Mouse (Mus musculus) mouse trophoblast stem cell (cell line): ENCODE results near the gene Dmbx1.

Experiments used
- in situ Hi-C, 2 experiments: fragments of 300-500 bp; cut with MseI, MboI; formaldehyde crosslinking; loops; 2 replicates in 1 of 2; 3 replicates in 1 of 2; pipeline ENCODE4 v1.15.1; 2025

Gene Dmbx1

DNA sequence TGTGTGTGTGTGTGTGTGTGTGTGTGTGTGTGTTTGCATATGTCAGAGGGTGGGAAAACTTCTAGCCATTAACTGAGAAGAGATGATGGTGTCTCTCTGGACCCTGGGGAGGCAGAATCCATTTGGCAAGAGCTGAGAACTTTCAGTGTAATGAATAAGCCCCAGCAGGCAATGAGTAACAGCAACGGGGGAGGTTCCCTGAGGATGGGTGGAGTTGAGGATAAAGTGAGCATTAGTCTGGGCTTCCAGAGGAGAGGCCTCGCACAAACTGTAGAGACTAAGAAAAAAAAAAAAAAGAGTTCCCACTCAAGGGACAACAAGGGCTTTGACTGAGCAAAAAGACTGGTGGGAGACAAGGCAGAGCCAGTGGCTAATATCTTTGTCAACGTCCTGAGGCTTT lies 45.4 kb downstream of the Dmbx1 start:
- in situ Hi-C loops: no loop called here

DNA sequence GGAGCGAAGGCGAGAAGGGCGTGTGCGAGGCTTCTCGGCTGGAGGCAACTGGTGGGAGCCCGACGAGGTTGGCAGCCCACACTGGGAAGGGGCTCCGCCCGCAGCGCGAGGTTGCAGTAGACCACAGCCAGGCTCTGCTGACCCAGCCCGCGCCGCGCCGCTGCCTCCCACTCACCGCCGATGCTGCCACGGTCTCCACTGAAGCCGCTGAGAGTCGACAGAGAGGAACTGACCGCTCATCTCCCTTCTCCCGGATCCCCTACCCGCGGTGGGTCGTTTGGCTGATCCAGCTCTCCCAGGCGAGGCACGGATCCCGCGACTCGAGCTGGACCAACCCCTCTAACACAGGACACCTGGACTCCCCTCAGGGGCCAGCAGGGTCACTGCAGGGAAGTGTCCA lies 49.2 kb downstream of the Dmbx1 start, which contains the start of gene 6430628N08Rik:
Gene 6430628N08Rik (plus strand): TSS at position 113 of the 400 bp plus-strand sequence.
- in situ Hi-C loops: no loop called here

GRCm38 (mm10) chr4:115890066-115890465 lies 49.7 kb downstream of the Dmbx1 start:
- in situ Hi-C loops: no loop called here

GRCm38 (mm10) chr4:115886875-115887274 lies 52.9 kb downstream of the Dmbx1 start:
- in situ Hi-C loops: no loop called here

- in situ Hi-C loops: no loop called here
Measured at GRCm38 (mm10) chr4:115885846-115886245, 53.9 kb downstream of the Dmbx1 start.

- in situ Hi-C loops: no loop called here
Measured at GRCm38 (mm10) chr4:115884022-115884421, 55.7 kb downstream of the Dmbx1 start, which contains the start of gene Kncn. TSS of gene Kncn (plus strand) at chr4:115884400.

DNA sequence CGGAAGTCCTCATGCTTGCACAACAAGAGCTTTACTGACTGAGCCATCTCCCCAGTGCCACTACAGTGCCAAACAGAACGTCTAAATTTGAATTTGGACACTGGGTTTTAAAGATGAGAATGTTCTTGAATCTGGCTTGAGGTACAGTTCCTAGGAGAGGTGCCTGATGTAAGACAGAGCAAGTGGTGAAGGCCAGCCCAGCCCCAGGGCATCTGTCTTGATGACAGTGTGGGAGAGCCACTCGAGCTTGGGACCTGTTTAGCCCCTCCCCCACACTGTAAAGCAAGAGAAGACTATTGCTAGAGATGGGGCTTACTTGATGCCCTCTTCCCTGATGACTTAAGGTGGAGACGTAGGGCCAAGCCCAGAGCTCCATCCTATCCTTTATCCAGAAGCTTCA lies 57.5 kb downstream of the Dmbx1 start:
- in situ Hi-C loops: no loop called here

- in situ Hi-C loops: no loop called here
Measured at GRCm38 (mm10) chr4:115881183-115881582, 58.5 kb downstream of the Dmbx1 start.

- in situ Hi-C loops: no loop called here
Measured at GRCm38 (mm10) chr4:115878828-115879227, 60.9 kb downstream of the Dmbx1 start.

- in situ Hi-C loops: no loop called here
Measured at GRCm38 (mm10) chr4:115878216-115878678, 61.5 kb downstream of the Dmbx1 start.

DNA sequence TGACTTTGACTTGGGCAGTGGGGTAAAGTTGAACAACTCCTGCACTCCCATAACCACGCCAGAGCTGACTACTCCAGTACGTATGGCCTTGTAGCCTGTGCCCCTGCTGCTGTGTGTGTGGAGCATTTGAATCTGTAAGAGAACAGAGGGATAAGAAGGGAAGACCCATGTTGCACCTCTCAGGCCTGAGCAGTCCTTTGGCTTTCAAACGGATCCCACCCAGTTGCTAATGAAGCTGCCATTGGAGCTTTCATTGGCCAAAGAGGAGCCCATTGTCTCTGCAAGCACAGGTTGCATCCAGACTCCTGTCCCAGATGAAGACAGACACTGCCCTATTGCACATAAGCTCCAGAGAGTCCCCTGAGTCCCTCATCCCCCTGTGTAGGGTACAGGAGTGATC lies 66.5 kb downstream of the Dmbx1 start:
- in situ Hi-C loops: no loop called here

DNA sequence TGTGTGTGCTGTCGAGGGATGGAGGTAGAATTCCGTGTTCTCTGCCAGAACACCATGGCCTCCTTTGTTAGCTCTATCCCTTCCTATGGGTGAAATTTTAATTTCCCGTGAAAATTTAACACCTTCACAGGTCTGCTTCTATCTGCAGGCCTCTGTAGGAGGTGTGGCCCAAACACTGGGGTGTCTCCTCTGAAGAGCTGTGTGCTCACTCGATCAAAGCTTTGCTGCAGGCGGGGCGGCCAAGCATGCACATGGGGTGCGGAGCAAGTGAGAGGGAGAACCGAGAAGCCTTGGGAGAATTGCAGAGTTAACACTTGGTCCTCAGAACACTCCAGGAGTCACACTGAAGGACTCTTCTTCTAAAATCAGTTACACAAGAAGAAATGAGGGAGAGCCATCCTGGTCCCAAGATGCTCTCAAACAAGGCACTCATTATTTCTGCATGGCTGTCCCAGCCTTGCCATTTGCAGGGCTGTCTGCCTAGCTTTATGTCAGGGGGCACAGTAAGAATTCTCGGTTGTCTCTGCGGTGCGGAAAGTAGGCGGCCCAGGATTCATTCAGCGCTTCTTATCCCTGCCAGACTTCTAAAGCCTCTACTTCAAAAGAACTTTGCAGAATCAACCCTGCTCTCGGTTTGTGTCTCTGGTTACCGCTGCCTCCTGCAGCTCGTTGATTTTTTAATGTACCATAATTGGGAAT lies 70.1 kb downstream of the Dmbx1 start:
- in situ Hi-C loops: no loop called here
